Mouse (Mus musculus): ENCODE measurements at regions not wholly inside any gene's neighbourhood (a gene's known extent, or its start where the extent isn't known, plus 50 kb on each side); places are given as distances from the start of the nearest gene placed in this dataset.

- Histone ChIP-seq H3K36me3 (ENCODE audit: control insufficient read depth, insufficient read depth, low read length) (no peaks in the 10 kb centered on the region), H3K27me3 (ENCODE audit: control insufficient read depth, insufficient read depth, low read length) (no peaks in the 10 kb centered on the region), H3K27ac (ENCODE audit: low read depth, low read length) (no peak overlapping the region), H3K4me1 (ENCODE audit: control insufficient read depth, insufficient read depth, low read length) (no peaks in the 10 kb centered on the region), H3K4me3 (ENCODE audit: low read length) (no peak overlapping the region), H3K4me2 (replicated peaks; ENCODE audit: low read depth, low read length) (no peak overlapping the region), H3K9me3 (ENCODE audit: control insufficient read depth, low read length) (no peaks in the 10 kb centered on the region), H3K9ac (ENCODE audit: low read depth, low read length) (no peak overlapping the region)
- ATAC-seq (ENCODE audit: low FRiP score, low TSS enrichment): no peak
- WGBS: 93% methylated on average over 1 of the region's 1 CpGs
These were observed 165.5 kb downstream of the B3gnt2 start for GRCm38 (mm10) chr11:22695237-22695636.

- H3K27me3 ChIP-seq (ENCODE audit: control insufficient read depth, insufficient read depth, low read length): no peaks in the 10 kb centered on the region
- 67% methylated on average over 5 of the region's 5 CpGs for WGBS
- H3K36me3 ChIP-seq (ENCODE audit: control insufficient read depth, insufficient read depth, low read length): no peaks in the 10 kb centered on the region
- no peaks in the 10 kb centered on the region for H3K4me1 ChIP-seq (ENCODE audit: control insufficient read depth, insufficient read depth, low read length)
- H3K9ac ChIP-seq (ENCODE audit: low read depth, low read length): no peak overlapping the region
- peak; percentile 68; the same call in 1 of the 2 replicates for ATAC-seq (ENCODE audit: low FRiP score, low TSS enrichment)
- no peak overlapping the region for H3K27ac ChIP-seq (ENCODE audit: low read depth, low read length)
- no peaks in the 10 kb centered on the region for H3K9me3 ChIP-seq (ENCODE audit: control insufficient read depth, low read length)
- H3K4me3 ChIP-seq (ENCODE audit: low read length): no peak overlapping the region
- no peak overlapping the region for H3K4me2 ChIP-seq (replicated peaks; ENCODE audit: low read depth, low read length)
These were observed 162.5 kb downstream of the B3gnt2 start for GRCm38 (mm10) chr11:22698057-22698941.

- no peak for ATAC-seq (ENCODE audit: low FRiP score, low TSS enrichment)
- Histone ChIP-seq H3K27ac (ENCODE audit: low read depth, low read length) (no peak overlapping the region), H3K4me2 (replicated peaks; ENCODE audit: low read depth, low read length) (no peak overlapping the region), H3K9me3 (ENCODE audit: control insufficient read depth, low read length) (no peaks in the 10 kb centered on the region), H3K9ac (ENCODE audit: low read depth, low read length) (no peak overlapping the region), H3K4me3 (ENCODE audit: low read length) (no peak overlapping the region), H3K4me1 (ENCODE audit: control insufficient read depth, insufficient read depth, low read length) (no peaks in the 10 kb centered on the region), H3K27me3 (ENCODE audit: control insufficient read depth, insufficient read depth, low read length) (no peaks in the 10 kb centered on the region), H3K36me3 (ENCODE audit: control insufficient read depth, insufficient read depth, low read length) (no peaks in the 10 kb centered on the region)
- WGBS: 92% methylated on average over 3 of the region's 3 CpGs
These were observed 154.7 kb downstream of the B3gnt2 start for GRCm38 (mm10) chr11:22706082-22706481.
